Mouse (Mus musculus): Measurements from ENCODE around the gene Spred2. TPM values are rescaled to one million over a fixed set of nuclear protein-coding genes. Genes with fewer than 3 reads are reported as not detected.

Gene Spred2
- total RNA-seq, 2 experiments from 2014 or later = 49.2 to 50.9 TPM

GRCm38 (mm10) chr11:19925149-19925975 lies 1.2 kb downstream of the Spred2 start:
- DNase-seq (ENCODE audit: low spot score in 2 of 2) = peak; percentile 27 to 57

DNA sequence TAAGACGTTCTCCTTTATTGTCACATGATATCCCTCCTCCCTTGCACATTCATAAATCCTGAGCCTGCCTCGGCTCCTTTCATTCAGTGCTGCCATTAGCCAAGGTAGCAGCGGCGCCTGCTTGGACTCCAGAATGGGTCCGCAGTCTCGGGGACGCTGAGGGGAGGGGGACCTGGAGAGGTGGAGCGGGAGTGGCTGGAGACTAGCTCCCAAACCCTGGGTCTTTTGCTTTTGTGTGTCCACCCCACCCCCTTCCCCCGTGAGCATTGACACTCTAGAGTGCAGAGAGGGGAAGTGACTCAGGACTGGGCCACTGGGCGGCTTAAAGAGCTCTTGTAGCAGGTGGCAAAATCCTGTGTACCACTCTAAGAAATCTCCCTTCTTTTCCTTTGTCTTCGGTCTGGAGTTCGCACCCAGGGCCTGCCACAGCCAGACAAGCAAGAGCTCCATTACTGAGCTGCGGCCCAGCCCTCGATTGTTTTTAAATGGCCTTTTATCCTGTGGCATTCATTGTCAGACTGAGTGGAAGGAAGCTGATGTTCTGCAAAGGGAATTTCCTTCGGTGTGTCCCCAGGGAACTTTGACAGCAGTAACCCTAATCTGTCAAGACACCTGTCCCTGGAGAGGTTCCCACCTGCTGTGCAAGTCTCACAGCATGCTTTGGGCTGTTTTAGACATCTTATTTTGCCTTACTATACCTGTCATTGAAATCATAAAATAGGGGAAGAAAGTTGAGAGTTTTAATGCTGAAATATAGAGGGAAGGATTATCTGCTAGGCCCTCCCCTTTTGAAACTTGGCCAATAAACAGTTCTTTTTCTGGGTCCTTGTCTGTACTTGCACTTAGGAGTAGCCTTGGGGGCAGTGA lies 2.0 kb downstream of the Spred2 start:
- peak in 1 of 2 experiments; percentile 39 for DNase-seq (ENCODE audit: low spot score in 2 of 2)

- no peak for DNase-seq (ENCODE audit: low spot score in 2 of 2)
These were observed 2.6 kb downstream of the Spred2 start for GRCm38 (mm10) chr11:19926843-19927120.

DNA sequence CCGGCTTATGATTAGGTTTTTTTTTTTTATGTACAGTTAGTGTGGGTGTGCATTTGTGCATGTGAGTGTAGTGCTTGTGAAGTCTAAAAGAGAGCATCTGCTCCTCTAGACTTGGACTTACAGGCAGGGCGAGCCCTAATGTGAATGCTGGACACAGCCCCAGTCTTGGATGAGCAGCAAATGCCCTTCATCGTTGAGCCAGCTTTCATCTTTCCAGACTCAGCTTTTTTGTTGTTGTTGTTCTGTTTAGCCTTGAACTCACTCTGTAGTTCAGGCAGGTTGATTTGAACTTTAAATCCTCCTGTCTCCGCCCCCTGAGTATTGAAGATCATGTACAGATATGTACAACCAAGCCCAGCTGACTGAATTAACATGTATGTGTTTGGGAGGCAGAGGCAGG lies 4.5 kb downstream of the Spred2 start:
- no peak for DNase-seq (ENCODE audit: low spot score in 2 of 2)

DNA sequence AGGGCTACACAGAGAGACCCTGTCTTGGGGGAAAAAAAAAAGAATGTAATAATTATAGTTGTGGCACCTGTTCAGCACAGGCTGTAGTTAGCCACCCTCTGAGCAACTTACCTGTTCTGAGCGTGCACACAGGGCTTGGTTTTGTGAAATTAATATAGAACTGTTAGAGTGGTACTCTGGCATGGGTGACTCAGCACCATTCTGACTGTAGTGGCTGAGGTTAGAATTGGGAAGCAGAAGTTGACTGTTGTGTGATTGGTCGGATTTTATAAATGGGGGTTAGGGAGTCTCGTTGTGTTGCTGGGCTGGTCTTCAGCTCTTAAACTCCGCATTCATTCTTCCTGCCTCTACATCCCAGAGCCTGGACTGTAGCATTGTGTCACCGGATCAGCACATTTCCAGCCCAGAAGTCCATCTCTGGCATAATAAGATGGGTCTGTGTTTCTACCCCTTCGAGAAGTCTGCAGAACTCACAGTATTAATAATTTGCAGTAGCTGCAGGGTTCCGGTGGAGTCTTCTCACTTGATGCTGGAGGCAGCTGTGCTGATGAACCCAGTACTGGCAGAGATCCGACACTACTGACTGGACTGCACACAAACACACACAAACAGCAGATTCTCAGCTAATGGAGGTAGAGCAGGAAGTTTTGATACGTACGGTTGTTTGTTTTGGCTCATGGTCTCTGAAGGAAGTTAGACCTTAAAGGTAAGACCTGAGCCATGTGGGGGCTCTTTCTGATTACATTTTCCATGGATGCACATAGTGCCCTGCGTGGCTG lies 5.1 kb downstream of the Spred2 start:
- no peak for DNase-seq (ENCODE audit: low spot score in 2 of 2)

DNA sequence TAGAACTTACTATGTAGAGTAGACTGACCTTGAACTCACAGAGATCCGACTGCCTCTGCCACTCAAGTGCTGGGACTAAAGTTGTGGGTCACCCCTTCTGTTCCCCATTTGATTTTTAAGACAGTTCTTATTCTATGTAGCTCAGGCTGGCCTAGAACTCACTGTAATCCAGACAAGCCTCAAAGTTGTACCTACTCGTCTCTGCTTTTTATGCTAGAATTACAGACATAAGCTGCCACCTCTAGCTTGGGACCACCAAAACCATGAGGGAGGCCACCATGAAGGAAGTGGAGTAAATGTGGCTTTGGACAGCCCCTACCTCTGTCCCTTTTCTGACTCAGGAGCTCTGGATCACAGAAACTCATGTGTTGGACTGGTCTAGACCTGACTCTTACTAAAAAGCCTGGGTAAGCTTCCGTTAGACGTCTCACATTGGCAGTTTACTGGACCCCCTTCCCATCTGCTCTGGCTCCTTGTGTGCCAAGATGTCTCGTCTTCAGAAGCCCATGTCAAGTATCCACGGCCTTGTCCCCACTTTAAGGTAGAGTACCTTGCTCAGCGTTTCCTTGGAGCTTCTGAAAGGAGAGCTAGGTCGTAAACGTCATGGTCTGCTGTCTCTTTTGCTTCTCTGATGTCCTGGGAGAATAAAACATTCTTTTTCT lies 7.5 kb downstream of the Spred2 start:
- DNase-seq (ENCODE audit: low spot score in 2 of 2) = no peak

- no peak for DNase-seq (ENCODE audit: low spot score in 2 of 2)
These were observed 8.9 kb downstream of the Spred2 start for GRCm38 (mm10) chr11:19932983-19933511.

GRCm38 (mm10) chr11:19935524-19936354 lies 11.6 kb downstream of the Spred2 start:
- no peak for DNase-seq (ENCODE audit: low spot score in 2 of 2)

DNA sequence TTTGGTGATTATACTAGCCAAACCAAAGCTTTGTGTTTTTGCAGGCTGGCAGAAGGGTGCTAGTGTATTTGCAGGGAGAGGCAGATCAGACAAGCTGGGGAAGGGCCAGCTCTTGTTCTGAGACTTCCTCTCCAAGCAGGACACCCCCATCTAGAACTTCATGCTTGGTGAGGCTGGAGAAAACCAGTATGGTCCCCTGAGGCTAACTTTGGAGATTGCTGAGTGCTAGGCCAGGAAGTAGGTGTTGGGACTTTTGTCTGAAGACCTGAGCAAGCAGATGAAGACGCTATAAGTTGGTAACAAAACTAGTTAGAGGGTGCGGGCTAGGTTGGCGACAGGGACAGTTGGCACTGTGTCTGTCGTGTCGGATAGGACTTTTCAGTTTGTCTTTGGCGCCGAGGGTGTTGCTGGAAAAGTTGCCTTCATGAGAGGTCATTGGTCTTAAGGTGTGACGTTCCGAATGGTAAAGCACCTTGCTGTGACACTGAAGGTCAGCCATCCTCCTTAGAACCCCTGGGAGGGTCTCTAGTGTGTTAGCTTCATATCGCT lies 14.4 kb downstream of the Spred2 start:
- DNase-seq (ENCODE audit: low spot score in 2 of 2) = no peak

GRCm38 (mm10) chr11:19939305-19939730 lies 15.1 kb downstream of the Spred2 start:
- no peak for DNase-seq (ENCODE audit: low spot score in 2 of 2)

DNA sequence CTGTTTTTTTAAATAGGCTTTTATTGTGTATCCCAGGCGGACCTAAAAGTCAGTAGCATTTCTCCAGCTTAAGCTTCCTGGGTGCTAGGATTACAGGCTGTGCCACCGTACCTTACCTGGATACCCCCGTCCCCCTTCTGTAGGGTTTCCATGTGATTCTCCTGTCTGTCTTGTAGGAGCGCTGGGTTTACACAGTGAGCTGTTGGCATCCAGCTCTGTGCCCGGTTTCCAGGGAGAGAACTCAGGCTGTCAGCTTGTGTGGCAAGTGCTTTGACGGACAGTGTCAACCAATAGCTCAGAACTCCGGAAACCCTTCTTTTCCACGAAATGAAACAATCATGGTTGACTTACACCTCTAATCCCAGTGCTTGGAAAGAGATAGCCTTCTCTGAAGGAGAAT lies 15.7 kb downstream of the Spred2 start:
- DNase-seq (ENCODE audit: low spot score in 2 of 2) = no peak

DNA sequence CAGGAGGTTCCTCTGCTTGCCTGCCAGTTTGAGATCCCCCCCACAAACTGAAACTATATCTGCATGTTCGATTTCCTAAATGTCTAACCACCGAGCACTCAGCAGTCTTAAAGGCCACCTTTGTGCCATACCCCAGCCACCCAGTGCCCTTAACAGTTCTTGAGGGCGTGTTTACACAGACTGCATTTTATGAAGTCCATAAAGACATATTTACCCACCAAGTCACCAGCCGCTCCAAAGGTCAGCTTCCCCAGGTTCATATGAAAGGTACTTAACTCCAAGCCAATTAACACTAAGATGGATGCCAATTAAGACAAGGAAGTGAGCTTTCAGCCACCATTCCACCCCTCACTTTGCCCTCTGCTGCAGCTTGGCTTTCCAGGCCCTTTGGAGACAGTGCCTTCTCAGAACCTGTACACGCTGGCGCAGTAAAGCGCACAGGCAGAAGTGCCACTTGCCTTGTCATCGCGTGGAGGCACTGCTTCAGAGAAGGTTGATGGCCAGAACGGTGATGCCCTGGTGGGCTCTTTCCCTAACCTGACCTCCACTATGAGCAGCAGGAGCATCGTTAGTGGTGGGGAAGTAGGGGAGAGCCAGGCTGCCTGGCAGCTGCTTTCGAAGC lies 17.1 kb downstream of the Spred2 start:
- DNase-seq (ENCODE audit: low spot score in 2 of 2) = no peak

- no peak for DNase-seq (ENCODE audit: low spot score in 2 of 2)
These were observed 17.8 kb downstream of the Spred2 start for GRCm38 (mm10) chr11:19941978-19942377.

- no peak for DNase-seq (ENCODE audit: low spot score in 2 of 2)
These were observed 19.6 kb downstream of the Spred2 start for GRCm38 (mm10) chr11:19943753-19944152.

DNA sequence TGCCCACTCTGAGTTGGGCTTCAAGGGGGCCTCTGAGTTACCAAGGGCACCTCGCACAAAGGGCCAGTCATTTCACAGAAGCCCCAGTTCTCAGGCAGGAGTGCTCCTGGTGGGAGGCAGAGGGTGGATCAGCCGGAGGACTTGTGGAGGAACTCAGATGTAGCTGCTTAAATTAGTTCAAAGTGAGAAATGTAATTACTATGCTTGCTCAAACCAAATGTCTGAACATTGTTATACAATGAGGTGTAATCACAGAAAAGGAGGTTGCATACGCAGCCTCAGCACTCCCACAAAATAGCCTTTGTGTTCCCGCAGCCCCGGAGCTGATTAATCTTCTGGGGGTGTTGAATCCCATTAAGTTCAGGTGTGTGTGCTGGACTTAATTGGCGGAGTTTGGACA lies 20.5 kb downstream of the Spred2 start:
- DNase-seq (ENCODE audit: low spot score in 2 of 2) = no peak

GRCm38 (mm10) chr11:19946721-19947120 lies 22.5 kb downstream of the Spred2 start:
- DNase-seq (ENCODE audit: low spot score in 2 of 2) = no peak

DNA sequence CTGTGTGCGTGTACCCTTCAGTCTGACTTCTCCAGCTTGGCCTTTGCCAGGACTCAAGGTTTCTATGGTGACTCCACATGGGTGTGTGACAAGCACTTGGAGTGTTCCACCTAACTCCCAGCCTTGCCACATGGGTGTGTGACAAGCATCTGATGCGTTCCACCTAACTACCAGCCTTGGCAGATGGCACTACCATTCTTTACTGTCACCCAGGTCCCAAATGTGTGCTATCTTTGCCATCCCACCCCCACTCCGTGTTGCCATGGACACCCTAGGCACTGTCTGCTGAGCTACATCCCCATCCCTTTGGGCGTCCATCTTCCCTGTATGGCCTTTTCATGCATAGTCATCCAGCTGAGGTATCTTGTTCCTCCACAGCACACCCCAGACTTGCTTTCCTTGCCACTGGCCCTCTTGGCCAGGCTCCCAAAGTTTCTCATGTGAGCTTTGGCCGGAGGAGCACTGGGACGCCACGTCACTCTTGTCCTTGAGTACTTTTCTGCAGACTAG lies 23.5 kb downstream of the Spred2 start:
- DNase-seq (ENCODE audit: low spot score in 2 of 2) = no peak

- no peak for DNase-seq (ENCODE audit: low spot score in 2 of 2)
These were observed 25.6 kb downstream of the Spred2 start for GRCm38 (mm10) chr11:19949725-19950124.

DNA sequence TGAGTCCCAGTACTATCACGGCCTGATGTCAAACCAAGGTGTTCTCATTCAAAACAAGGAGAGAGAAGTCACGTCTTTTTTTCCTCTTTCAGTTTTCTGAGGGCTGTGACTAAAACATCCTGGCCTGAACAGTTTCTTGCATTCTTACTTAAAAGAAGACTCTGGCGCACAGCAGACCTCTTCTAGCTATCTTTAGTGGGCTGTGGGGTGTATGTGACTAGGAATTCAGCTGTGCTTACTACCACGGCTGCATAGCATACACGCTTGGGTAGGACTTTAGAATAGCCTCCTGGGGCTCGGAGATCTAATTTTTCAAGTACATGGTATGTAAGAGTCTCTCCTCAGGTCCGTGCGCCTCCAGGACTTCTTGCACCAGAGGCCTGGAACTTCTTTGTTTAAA lies 26.0 kb downstream of the Spred2 start:
- DNase-seq (ENCODE audit: low spot score in 2 of 2) = no peak
